In genomic region chr5:124602349-124602748, GRCm38 (mm10) we compare ENCODE assay signal across 9 mouse cellular contexts. TPM values are rescaled to one million over a fixed set of nuclear protein-coding genes. Genes with fewer than 3 reads are reported as not detected.
DNase-seq lines count a peak whose midpoint lies in the region; ATAC-seq and TF ChIP-seq lines count a peak whose summit lies in the region.
"Had no signal": no experiment of that assay in that cellular context is flagged by ENCODE, and none has a peak within 500 bp of the region (broad histone marks: within the 10 kb centered on the region; RNA-seq: fewer than 3 reads in every experiment).

No protein-coding gene starts in this region.

- H3K27me3 ChIP-seq in testis, adult 2 months (ENCODE audit: control insufficient read depth, insufficient read depth, low read length): no peaks in the 10 kb centered on the region
- H3K27me3 ChIP-seq: limb, embryonic 12.5 days had no signal

- peaks cover 2% of the 10 kb centered on the region; the same call in 1 of the 2 replicates for H3K36me3 ChIP-seq in testis, adult 2 months (ENCODE audit: control insufficient read depth, insufficient read depth, low read length)

- H3K4me3 ChIP-seq in testis, adult 2 months (ENCODE audit: control insufficient read depth, low read depth, low read length): no peak overlapping the region
- no peak overlapping the region for H3K4me3 ChIP-seq in bone marrow, adult 2 months (replicated peaks; ENCODE audit: control insufficient read depth, low read depth, low read length)
- H3K4me3 ChIP-seq: limb, embryonic 12.5 days had no signal

- ATAC-seq in monocyte, adult 5-6 weeks (replicated peaks; ENCODE audit: insufficient number of reproducible peaks, low FRiP score, low TSS enrichment, poor library complexity, severe bottlenecking): no peak

- peak; percentile 27; the same call in 1 of the 2 replicates for TF ChIP-seq CTCF in testis, adult 2 months (IDR thresholded peaks at IDR 0.05; ENCODE audit: control insufficient read depth, insufficient read depth, insufficient replicate concordance, low read depth, low read length)
- TF ChIP-seq CTCF in bone marrow, adult 2 months (IDR thresholded peaks at IDR 0.05; ENCODE audit: control insufficient read depth, insufficient read depth, low read length): peak; percentile 51; the same call in 1 of the 2 replicates

- 63% methylated on average over 5 of the region's 5 CpGs for WGBS in bone marrow, adult 2 months

- no peak overlapping the region for H3K27ac ChIP-seq in testis, adult 2 months (ENCODE audit: control insufficient read depth, insufficient read depth, low read depth, low read length)
- no peak overlapping the region for H3K27ac ChIP-seq in bone marrow, adult 2 months (ENCODE audit: control insufficient read depth, insufficient read depth, low read depth, low read length, poor library complexity)
- H3K27ac ChIP-seq: limb, embryonic 12.5 days had no signal

- TF ChIP-seq POLR2A in testis, adult 2 months (IDR thresholded peaks at IDR 0.05; ENCODE audit: control insufficient read depth, low read depth, low read length): no peak
- no peak for TF ChIP-seq POLR2A in bone marrow, adult 2 months (IDR thresholded peaks at IDR 0.05; ENCODE audit: borderline replicate concordance, control insufficient read depth, low read depth, low read length)

- H3K4me1 ChIP-seq in testis, adult 2 months (ENCODE audit: control insufficient read depth, insufficient read depth, low read length): peaks cover 6% of the 10 kb centered on the region
- H3K4me1 ChIP-seq in bone marrow, adult 2 months (ENCODE audit: control insufficient read depth, insufficient read depth, low read length): no peaks in the 10 kb centered on the region

- DNase-seq in heart, adult 11 months: peak; percentile 70
- DNase-seq in heart, adult 9 months (ENCODE audit: low spot score in 2 of 2): no peak
- DNase-seq in testis, postnatal 14 days (ENCODE audit: low spot score): no peak
- peak; percentile 83 for DNase-seq in induced T-regulatory cell, adult 2 months (ENCODE audit: low read depth)
- DNase-seq in mesoderm, embryonic 11.5 days (ENCODE audit: low read depth, low spot score): peak; percentile 62

RNA-seq across cellular contexts. Expression of gene Gtf2h3, which starts 23.4 kb away (rescaled TPM):
- 17.6 and 20.4 TPM in 2 replicates for polyA plus RNA-seq in testis, adult 2 months (2012; rRNA removed)
- 7.8 and 8.3 TPM in 2 replicates for polyA plus RNA-seq in bone marrow, adult 2 months (2011; ENCODE audit: insufficient read depth, insufficient read length, low replicate concordance, missing spikeins)
- 12.7 to 25.2 TPM (median 15.0 TPM) in 3 replicates for total RNA-seq in monocyte, adult 5-6 weeks (2017)

RNA-seq across cellular contexts. Expression of gene Eif2b1, which starts 23.4 kb away (rescaled TPM):
- polyA plus RNA-seq in testis, adult 2 months (2012; rRNA removed): 13.5 and 14.0 TPM in 2 replicates
- 14.9 and 16.6 TPM in 2 replicates for polyA plus RNA-seq in bone marrow, adult 2 months (2011; ENCODE audit: insufficient read depth, insufficient read length, low replicate concordance, missing spikeins)
- 21.2 to 26.1 TPM (median 23.4 TPM) in 3 replicates for total RNA-seq in monocyte, adult 5-6 weeks (2017)

RNA-seq across cellular contexts. Expression of gene Atp6v0a2, which starts 26.0 kb away (rescaled TPM):
- 13.0 and 13.5 TPM in 2 replicates for polyA plus RNA-seq in testis, adult 2 months (2012; rRNA removed)
- 10.5 and 23.4 TPM in 2 replicates for polyA plus RNA-seq in bone marrow, adult 2 months (2011; ENCODE audit: insufficient read depth, insufficient read length, low replicate concordance, missing spikeins)
- total RNA-seq in monocyte, adult 5-6 weeks (2017): 26.6 to 55.9 TPM (median 27.8 TPM) in 3 replicates

RNA-seq across cellular contexts. Expression of gene Ddx55, which starts 49.7 kb away (rescaled TPM):
- 4.8 and 4.9 TPM in 2 replicates for polyA plus RNA-seq in testis, adult 2 months (2012; rRNA removed)
- polyA plus RNA-seq in bone marrow, adult 2 months (2011; ENCODE audit: insufficient read depth, insufficient read length, low replicate concordance, missing spikeins): 11.7 and 22.9 TPM in 2 replicates
- 23.3 to 32.0 TPM (median 28.7 TPM) in 3 replicates for total RNA-seq in monocyte, adult 5-6 weeks (2017)

Comparison
In these comparisons a context has a peak if more than half of its experiments do, and no peak if none do; other contexts are left out.
1. DNase-seq: peak in heart, adult 11 months (single experiment), induced T-regulatory cell, adult 2 months (single experiment) and mesoderm, embryonic 11.5 days (single experiment); none in heart, adult 9 months (0 of 2) and testis, postnatal 14 days (single experiment).